Mouse (Mus musculus): Measurements from ENCODE around the gene Olfr513. TPM values are rescaled to one million over a fixed set of nuclear protein-coding genes. Genes with fewer than 3 reads are reported as not detected.
A peak's percentile ranks its signal among the peaks of the same experiment; 100 is the strongest.

Olfr513 gene
- total RNA-seq (2022): not detected

- DNase-seq (ENCODE audit: low spot score): no peak
Measured at GRCm38 (mm10) chr7:108750673-108751072, at the start of gene Olfr513. Olfr513 (plus strand) TSS chr7:108750973.

DNA sequence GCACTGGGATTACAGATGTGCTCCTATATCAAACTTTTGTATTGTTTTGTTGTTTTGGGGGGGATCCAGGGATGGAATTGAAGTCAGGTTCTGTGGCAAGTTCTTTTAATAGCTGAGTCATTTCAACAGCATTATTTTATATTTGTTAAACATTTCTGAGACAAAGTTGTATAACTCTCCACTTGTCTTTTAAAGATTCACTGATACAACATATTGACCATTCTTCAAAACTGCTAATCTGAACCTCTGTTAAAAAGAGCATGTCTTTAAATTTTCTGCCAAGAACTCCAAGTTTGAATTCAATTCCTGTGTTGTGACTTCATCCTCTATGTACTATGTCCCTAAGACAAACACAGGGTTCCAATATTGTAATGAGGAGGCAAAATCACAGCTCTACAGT is 37.8 kb upstream of the Olfr513 start, which contains the start of gene Olfr512:
Olfr512 (plus strand) TSS at position 301 of the 400 bp plus-strand sequence.
- DNase-seq (ENCODE audit: low spot score): no peak

GRCm38 (mm10) chr7:108760411-108760810 is 9.6 kb downstream of the Olfr513 start:
- DNase-seq (ENCODE audit: low spot score): no peak

DNA sequence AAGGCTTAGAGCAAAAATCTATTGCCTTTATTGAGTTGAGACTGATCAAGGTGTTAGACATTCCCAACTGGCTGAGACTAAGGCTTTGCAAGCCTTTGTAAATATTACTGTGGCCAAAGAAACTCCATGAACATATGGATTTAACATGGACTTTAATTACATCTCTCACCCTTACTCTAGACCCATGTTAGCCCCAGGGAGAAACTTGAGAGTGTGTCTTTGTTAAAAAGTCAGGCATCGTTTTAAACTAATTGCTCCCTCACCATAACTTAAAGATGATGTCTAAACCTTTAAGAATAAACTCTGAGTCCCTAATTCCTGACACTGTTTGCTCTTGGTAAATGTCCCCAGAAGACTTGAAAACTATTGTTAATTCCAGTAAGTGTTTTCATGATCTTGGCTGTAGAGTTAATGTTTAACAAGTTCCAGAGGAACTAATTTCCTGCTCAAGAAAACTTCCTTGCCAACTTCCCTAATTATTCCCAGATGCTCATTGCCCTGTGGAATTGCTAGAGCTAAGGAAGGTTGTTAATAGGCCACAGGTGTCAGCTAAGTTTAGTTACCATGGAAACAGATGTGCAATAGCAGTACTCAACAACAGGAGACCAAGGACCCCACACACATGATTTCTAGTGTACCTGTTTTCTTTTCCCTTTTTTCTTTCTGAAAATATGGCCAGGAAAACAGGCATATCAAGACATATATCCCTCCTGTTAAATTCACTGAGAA is 46.6 kb downstream of the Olfr513 start:
- DNase-seq (ENCODE audit: low spot score): peak; percentile 25

Other genes with a start within 250 kb of the Olfr513 start
- not detected for gene Olfr502, start 225.9 kb upstream of the Olfr513 start, total RNA-seq (2022)
- gene Olfr503, start 206.4 kb upstream of the Olfr513 start, total RNA-seq (2022): not detected
- gene Olfr504, start 185.2 kb upstream of the Olfr513 start, total RNA-seq (2022): not detected
- gene Olfr506, start 140.2 kb upstream of the Olfr513 start, total RNA-seq (2022): not detected
- not detected for gene Olfr507, start 129.2 kb upstream of the Olfr513 start, total RNA-seq (2022)
- not detected for gene Olfr508, start 121.0 kb upstream of the Olfr513 start, total RNA-seq (2022)
- not detected for gene Olfr509, start 99.1 kb upstream of the Olfr513 start, total RNA-seq (2022)
- not detected for gene Olfr510, start 84.6 kb upstream of the Olfr513 start, total RNA-seq (2022)
- not detected for gene Olfr512, start 37.7 kb upstream of the Olfr513 start, total RNA-seq (2022)
- not detected for gene Olfr514, start 75.0 kb downstream of the Olfr513 start, total RNA-seq (2022)
- gene Olfr516, start 99.6 kb downstream of the Olfr513 start, total RNA-seq (2022): not detected
- not detected for gene Olfr517, start 121.4 kb downstream of the Olfr513 start, total RNA-seq (2022)
- not detected for gene Olfr518, start 134.0 kb downstream of the Olfr513 start, total RNA-seq (2022)
- not detected for gene Olfr519, start 143.4 kb downstream of the Olfr513 start, total RNA-seq (2022)
- gene Nlrp10, start 179.2 kb downstream of the Olfr513 start, total RNA-seq (2022): 10 to 100 TPM; 20.3 to 24.5 (median 21.4) TPM
- 10 to 100 TPM; 81.4 to 89.7 (median 83.2) TPM for gene Eif3f, start 183.4 kb downstream of the Olfr513 start, total RNA-seq (2022)
- under 1 TPM; 0.08 to 0.28 (median 0.18) TPM for gene Tub, start 199.4 kb downstream of the Olfr513 start, total RNA-seq (2022)